Mouse (Mus musculus): ENCODE data around the gene Cct7. TPM values are rescaled to one million over a fixed set of nuclear protein-coding genes. Genes with fewer than 3 reads are reported as not detected.
"Not testable (repeated sequence)": the region's sequence is repeated elsewhere in the genome, so short reads cannot be mapped to it uniquely, and the experiment has no call there.

The Cct7 gene
- 100 to 1,000 TPM; 282 to 319 TPM for total RNA-seq (2021)
- long read RNA-seq, experiment 1, transcript Cct7-201 (12 exons, 2,441 nt) = major isoform, 370 of 396 reads
- long read RNA-seq, experiment 1, partial matches to known transcripts = 15 of 396 reads
- long read RNA-seq, experiment 1, other reads (novel, unspliced or antisense) = 11 of 396 reads
- long read RNA-seq, experiment 2, transcript Cct7-201 (12 exons, 2,441 nt) = major isoform, 760 of 819 reads
- long read RNA-seq, experiment 2, partial matches to known transcripts = 44 of 819 reads
- long read RNA-seq, experiment 2, other reads (novel, unspliced or antisense) = 15 of 819 reads

GRCm38 (mm10) chr6:85450697-85451663 lies at the start of gene Cct7:
Gene Cct7, plus strand, starts transcription at chr6:85451514.
- peak; percentile 96 to 97 for DNase-seq (ENCODE audit: low spot score in 2 of 2)

GRCm38 (mm10) chr6:85402613-85403012 lies 48.7 kb upstream of the Cct7 start:
- DNase-seq (ENCODE audit: low spot score in 2 of 2) = no peak

- no peak for DNase-seq (ENCODE audit: low spot score in 2 of 2)
Observed at GRCm38 (mm10) chr6:85403039-85403438, 48.3 kb upstream of the Cct7 start.

GRCm38 (mm10) chr6:85409003-85409402 lies 42.3 kb upstream of the Cct7 start:
- DNase-seq (ENCODE audit: low spot score in 2 of 2) = no peak

- peak; percentile 27 to 40 for DNase-seq (ENCODE audit: low spot score in 2 of 2)
Observed at GRCm38 (mm10) chr6:85410771-85411273, 40.5 kb upstream of the Cct7 start.

GRCm38 (mm10) chr6:85415829-85416228 lies 35.5 kb upstream of the Cct7 start:
- DNase-seq (ENCODE audit: low spot score in 2 of 2) = no peak

- no peak for DNase-seq (ENCODE audit: low spot score in 2 of 2)
Observed at GRCm38 (mm10) chr6:85419150-85419549, 32.2 kb upstream of the Cct7 start.

- no peak for DNase-seq (ENCODE audit: low spot score in 2 of 2)
Observed at GRCm38 (mm10) chr6:85423836-85424379, 27.4 kb upstream of the Cct7 start, which contains the start of gene Noto. Gene Noto, plus strand, starts transcription at chr6:85423886.

- no peak for DNase-seq (ENCODE audit: low spot score in 2 of 2)
Observed at GRCm38 (mm10) chr6:85431274-85431841, 20.0 kb upstream of the Cct7 start.

GRCm38 (mm10) chr6:85431842-85432431 lies 19.4 kb upstream of the Cct7 start, which contains the start of gene Smyd5:
Gene Smyd5, plus strand, starts transcription at chr6:85431989.
- peak; percentile 91 to 94 for DNase-seq (ENCODE audit: low spot score in 2 of 2)

- DNase-seq (ENCODE audit: low spot score in 2 of 2) = no peak
Observed at GRCm38 (mm10) chr6:85433865-85434264, 17.4 kb upstream of the Cct7 start.

GRCm38 (mm10) chr6:85436204-85436603 lies 15.1 kb upstream of the Cct7 start:
- no peak for DNase-seq (ENCODE audit: low spot score in 2 of 2)

GRCm38 (mm10) chr6:85436631-85437030 lies 14.7 kb upstream of the Cct7 start:
- no peak for DNase-seq (ENCODE audit: low spot score in 2 of 2)

GRCm38 (mm10) chr6:85441142-85441541 lies 10.2 kb upstream of the Cct7 start:
- DNase-seq (ENCODE audit: low spot score in 2 of 2) = no peak

- peak in 1 of 2 experiments; percentile 26 for DNase-seq (ENCODE audit: low spot score in 2 of 2)
Observed at GRCm38 (mm10) chr6:85443488-85444233, 7.7 kb upstream of the Cct7 start.

- DNase-seq (ENCODE audit: low spot score in 2 of 2) = no peak
Observed at GRCm38 (mm10) chr6:85444266-85444965, 6.9 kb upstream of the Cct7 start.

- no peak for DNase-seq (ENCODE audit: low spot score in 2 of 2)
Observed at GRCm38 (mm10) chr6:85445286-85445685, 6.0 kb upstream of the Cct7 start.

GRCm38 (mm10) chr6:85447351-85447750 lies 4.0 kb upstream of the Cct7 start:
- DNase-seq (ENCODE audit: low spot score in 2 of 2) = no peak

GRCm38 (mm10) chr6:85450140-85450539 lies 1.2 kb upstream of the Cct7 start:
- not testable (repeated sequence) for DNase-seq (ENCODE audit: low spot score in 2 of 2)

Data from adrenal gland, adult 18-20 months (tissue).